Mouse (Mus musculus) cerebellum, adult 9-10 months (tissue): ENCODE measurements around the gene Cacna2d1.

Experiments
- DNase-seq: peaks from one replicate; pipeline ENCODE4 v3.0.0; 2022

The Cacna2d1 gene

DNA sequence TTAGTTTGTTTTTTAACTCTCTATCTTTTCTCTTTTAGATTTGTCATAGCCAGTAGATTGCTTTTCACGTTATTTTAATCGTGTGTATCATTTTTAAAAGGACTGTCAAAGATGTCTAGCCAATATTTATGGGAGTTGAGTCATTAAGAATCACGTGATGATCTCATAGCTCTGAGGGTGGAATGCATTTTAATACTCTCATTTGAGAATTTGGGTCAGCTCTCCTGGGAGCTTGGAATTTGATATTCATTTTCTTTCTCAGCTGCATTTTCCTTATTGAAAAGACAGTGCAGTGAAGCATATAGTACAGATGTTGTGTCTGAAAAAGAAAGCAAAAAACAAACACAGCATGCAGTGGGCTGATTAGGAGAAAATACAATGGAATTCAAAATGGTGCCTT, 129.5 kb downstream of the Cacna2d1 start:
- no peak for DNase-seq

DNA sequence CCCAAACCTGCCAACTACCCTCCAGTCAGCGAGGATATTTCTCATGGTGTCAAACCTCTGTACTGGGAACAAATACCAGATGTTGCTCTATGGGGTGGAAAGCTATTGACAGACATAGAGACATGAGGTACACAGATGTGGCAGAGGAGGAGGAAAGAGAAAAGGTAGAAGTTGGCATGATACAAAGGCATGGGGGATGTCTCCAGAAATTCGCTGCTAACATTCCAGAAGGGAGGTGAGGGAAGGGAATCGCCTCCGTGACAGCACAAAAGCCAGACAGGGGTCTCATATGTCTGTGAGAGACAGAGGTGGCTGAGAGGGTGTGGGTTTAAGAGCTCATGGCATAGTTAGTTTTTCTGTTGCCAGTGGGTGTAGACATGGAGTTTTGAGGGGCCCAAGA, 131.3 kb downstream of the Cacna2d1 start:
- no peak for DNase-seq

DNA sequence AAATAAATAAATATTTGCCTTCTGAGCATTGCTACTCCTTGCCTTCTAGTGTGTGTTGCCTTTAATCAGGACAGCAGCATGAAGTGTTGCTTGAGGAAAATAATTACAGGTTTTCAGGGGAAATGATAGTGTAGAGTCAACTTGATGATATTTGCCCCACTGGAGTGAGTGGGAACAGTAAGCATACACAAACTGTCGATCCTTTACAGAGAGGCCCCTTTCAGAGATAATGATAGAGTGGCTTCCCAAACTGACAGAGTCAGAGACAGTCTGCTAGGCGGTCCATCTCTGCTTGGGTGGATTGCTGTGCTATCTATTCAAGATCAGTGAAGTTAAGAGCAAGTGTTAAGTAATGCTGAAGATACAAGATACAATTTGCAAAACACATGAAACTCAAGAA, 147.8 kb downstream of the Cacna2d1 start:
- no peak for DNase-seq

DNA sequence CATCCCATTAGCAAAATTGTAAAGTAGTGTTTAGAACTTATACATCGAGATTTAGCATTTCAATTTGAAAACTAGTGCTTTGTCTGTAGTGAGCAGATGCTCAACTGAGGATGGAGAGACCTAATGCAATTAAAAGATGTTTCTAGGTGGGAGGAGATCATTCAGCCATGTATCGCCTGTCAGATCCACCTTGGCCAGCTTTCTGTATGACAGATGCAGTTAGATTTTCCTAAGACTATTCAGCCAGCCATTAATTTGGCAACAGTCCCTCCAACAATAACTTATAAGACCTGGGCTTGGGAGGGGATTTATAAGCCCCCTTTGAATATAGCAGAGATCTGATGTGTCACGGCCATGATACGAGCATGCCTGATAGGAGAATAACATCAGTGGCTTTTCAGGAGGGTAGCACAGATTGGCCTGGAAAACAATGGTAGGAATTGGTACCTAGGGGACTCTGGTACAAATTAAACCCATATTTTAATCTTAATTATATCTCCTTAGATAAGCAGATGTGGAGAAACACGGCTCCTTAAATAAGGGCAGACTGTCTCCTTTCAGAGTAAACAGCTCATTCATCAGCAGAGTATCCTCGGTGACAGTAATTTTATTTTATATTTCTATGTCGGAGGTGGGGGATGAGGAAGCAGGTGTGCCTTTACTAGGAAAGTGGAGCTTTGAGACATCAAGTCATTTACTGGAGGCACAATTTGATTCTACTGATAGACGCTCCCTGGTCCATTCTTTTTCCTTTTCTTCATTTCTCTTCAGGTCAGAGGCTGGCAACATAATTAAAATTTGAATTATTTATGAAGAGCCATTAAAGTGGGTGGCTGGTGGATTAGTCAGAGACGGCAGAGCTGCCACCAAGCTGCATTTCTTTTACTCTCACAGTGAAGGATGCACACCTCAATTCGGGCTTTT, 152.8 kb downstream of the Cacna2d1 start:
- peak; percentile 34 for DNase-seq

DNA sequence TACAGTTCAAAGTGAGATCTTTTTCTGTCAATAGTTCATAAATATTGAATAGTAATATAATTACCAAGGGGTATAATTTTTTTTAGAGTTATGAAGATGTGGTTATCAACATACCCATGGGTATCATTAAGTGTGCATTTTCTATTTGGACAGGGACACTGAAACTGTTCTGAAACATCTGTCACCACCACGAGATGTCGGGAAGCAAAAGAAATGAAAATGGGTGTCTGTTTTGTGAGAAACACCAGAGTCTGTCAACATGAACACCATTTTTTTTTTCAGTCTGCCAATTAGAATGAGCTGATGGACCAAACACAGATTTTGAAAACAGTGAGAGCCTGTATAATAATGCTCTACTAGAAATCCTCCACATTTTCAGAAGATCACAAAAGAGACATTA, 153.5 kb downstream of the Cacna2d1 start:
- DNase-seq = no peak

DNA sequence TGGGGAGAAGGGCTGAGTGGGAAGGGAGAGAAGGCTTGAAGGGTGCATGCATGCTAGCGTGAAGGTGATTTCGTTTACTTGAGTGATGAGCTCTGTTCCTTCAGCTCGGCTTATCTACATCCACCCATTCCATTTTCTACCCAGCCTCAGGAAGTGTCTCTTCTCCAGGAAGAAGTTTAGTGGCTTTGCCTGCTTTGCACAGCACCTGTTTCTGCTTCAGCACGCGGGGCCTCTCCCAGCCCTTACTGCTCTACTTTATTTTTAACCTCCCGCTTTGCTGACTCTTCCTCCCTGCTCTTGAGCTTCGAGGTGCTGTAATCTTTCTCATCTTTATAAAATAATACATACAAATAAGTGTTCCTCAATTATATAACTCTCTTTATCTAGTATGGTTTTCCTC, 158.0 kb downstream of the Cacna2d1 start:
- no peak for DNase-seq

DNA sequence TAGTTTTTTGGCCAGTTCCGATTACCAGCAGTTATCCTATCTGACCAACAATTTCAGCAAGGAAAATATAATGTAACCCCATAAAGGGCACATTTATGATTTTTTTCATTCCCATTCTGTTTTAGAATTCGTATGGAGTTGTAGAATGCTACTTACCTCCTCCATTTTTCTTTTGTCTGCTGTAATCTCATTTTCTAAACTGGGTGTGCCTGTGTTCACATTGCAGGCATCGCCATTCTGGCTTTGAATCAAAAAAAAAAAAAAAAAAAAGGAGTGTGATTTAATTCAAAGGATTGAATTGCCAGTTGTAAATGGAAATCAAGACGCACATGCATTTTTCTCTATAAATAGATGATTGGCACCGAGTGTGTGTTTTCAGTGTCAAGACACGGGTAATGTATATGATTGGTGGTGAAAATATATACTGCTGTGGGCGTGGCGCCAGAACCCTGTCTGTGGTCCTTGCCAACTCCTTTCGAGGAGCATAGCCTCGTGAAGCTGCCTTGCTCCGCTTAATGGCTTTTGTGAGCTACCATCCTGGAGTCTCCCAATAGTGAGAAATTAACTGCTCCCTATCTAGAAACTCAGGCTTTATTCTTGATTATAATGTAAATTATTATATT, 158.7 kb downstream of the Cacna2d1 start:
- DNase-seq = peak; percentile 61

DNA sequence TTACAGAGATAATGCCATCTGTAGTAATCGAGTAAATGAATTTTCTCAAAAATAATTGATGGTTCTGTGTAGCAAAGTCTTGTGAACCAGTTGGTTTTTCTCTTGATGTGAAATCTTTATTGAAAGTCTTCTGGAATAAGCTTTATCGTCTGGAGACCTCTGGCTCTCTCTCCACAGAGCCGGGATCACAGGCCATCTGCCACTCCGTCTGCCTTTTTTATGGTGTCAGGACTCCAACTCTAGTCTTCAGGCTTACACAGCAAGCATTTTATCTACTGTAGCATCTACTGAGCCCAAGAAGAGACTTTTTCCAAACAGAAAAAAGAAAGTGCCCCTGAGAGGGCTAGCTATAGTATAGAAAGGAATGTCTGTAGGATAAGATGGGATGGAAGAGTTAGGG, 160.9 kb downstream of the Cacna2d1 start:
- DNase-seq = peak; percentile 82

DNA sequence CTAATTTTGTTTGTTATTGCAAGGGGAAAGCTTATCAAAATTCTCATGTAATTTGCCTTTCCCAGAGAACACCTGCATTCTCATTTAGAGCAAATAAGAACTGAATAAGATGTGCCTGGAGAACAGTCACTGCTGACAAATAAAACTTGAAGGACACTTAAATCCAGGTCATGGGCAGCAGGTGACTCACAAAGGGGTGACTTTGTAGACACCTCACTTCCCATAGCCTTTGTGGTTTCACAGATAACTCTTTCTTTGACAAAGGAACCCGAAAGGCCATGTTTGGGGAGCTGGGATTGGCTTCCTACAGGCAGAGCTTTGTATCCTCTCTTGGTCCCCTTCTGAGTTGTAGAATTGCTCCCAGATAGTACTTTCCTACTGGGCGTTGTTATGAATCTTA, 164.3 kb downstream of the Cacna2d1 start:
- DNase-seq = no peak

DNA sequence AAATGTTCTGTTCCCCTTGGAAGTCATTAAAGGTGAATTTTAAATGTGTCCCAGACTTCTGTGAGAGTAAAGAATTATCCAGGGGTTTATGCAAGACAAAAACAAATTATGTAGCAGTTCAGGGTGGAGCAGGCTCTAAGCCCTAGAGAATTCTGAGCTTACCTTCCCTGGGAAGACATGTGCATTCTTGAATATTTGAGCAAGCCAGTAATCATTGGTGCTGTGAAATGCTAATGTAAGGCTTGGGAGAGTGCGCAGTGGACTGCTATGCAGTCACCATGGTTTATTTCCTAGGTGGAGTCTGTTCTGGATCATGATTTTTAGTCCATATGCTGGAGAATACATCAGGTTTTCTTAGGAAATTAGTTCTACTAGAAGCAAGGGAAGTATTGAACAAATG, 167.3 kb downstream of the Cacna2d1 start:
- no peak for DNase-seq

DNA sequence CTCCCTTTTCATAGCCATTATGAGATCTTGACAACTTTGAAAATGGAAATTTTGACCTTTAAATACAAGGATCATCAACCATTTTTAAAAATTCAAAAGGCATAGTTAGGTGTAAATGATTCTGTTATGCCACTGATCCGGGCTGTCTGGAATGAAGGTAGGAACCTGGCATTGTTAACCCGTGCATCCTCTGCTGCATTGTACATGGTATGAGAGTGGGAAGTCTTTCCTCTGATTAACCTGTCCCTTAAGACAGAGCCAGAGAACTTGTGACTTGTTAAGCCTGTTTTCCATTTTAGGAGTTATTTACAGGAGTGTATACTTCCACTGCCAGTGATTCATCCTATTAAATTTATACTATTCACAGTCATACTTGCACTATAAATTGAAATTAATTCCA, 171.2 kb downstream of the Cacna2d1 start:
- DNase-seq = no peak

DNA sequence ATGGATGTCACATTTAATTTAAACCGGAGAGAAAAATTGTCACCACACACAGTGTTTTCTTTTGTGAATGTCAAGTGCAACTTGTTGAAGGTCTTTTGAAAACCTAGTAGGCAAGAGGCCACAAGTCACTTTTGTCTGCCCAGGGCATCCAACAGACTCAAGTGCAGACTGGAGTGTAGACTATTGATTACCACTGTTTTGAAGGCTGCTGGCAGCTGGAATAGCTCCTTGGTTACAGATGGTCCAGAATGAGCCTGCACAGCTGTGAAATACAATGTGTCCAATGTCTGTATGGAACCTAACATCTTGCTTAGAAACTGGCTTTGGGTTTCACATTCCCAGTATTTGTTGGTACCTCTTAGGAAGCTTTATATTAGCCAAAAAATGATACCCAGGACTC, 176.2 kb downstream of the Cacna2d1 start:
- no peak for DNase-seq

DNA sequence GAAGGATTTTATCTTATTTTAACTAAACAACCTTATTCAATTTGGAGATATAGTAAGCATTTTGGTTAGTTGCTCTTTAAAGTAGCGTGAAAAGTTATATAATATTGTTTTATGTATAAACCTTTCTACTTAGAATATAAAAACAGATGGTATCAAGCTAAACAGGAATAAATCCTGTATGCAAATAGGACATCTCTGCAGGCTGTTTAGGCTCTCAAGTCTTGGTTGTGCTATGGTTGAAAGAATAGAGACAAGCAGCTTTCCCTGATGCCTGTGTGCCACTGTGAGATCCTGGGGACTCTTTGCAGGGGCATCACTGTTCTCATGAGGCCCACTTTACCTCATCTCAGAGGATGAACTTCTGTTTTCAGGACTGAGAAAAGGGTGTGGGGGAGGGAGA, 179.4 kb downstream of the Cacna2d1 start:
- no peak for DNase-seq

DNA sequence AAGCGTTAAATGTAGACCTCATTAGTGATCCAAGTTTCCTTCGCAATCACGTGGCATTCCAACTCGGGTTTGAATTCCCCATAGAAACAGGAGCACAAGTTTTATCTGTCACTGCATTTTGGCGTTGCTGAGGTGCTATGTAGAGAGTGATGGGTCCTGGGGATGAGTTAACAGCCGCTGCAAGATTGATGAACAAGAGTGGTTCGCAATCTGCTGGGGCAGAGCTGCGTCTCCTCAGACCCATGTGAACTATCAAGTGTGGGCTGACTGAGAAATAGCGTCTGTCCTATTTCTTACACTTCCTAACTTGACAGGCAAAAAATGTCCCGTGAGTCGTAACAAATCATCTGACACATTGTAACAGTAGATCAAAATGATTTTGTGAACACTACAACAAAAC, 186.8 kb downstream of the Cacna2d1 start:
- no peak for DNase-seq

DNA sequence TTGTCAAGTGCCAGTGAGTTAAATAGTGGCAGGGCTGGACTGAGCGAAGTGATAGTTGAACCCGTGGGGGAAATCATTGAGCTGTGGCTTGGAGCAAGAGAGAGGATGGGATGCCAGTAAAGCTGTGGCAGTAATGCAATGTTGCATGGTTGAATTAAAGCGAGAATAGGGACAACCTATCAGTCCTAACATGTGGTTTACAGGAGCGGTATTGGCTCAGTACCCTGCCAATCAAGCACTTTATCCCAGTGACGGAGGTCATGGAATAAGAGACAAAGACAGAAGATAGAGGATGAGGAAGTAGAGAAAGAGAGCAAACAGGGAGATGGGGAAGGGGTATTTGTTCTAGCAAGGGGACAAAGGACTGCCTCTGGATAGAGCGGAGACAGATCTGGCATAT, 187.6 kb downstream of the Cacna2d1 start:
- no peak for DNase-seq

DNA sequence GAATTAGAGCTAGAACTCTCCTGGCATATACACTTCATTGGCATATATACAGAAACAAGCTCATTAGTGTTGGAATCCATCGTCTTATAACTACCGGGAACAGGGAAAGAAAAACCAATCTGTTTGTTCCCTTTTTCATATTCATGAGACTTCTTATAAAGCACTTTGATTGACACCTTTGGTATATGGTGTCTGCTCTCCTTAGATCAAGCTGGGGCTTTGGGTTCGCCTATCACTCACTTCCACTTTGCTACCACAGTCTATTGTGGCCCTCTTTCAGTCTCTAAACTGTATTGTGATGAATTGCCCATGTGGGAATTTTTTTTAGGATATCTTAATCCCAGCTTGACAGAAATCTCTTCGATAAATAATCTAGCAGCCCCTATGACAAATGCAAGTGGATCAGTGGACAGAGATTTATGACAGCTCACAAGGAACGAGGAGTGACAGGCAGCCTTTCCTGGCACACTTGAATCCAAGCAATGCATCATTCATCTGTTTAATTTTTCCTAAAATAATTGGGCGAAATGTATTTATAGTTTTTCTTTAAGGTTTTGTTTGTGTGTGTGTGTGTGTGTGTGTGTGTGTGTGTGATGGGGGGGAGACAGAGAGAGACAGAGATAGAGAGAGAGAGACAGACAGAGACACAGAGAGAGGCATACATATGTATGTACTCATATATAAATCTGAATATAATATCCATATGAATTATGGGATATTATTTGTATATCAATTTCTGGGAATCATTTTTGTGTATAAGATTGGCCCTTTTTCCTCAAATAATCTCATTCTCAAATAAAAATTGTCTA, 200.0 kb downstream of the Cacna2d1 start:
- no peak for DNase-seq

DNA sequence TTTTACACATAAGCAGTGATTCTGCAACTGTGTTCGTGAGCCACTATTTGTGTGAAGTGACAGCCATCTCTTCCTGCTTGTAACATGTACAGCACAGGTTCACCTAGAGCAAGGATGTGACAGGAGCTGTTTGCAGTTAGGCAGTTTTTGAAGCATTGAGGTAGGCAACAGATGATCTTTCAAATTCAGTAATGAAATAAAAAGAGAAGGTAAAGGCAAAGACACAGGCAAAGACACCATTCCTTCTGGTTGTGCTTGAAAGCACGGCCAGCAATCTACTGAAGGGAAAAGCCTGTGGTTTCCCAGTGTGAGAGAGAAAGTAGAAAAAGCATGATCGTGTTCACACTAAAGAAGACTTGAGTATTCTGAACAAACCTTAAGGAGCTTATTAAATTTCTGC, 201.5 kb downstream of the Cacna2d1 start:
- DNase-seq = no peak

DNA sequence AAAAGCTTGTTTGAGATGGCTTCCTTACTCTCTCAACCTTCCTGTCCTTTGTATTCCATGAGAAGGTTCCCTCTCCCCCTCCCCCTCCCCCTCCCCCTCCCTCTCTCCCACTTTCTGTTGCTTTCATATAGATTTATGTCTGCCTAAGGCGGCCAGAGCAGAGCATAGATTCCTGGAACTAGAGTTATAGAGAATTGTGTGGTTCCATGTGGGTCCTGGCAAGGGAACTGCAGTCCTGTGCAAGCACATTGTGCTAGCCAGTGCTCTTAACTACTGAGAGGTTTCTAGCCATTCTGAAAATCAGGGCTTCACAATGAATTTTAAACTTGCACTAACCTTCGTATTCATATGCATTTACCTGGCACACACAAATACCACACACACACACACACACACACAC, 202.3 kb downstream of the Cacna2d1 start:
- DNase-seq = no peak

DNA sequence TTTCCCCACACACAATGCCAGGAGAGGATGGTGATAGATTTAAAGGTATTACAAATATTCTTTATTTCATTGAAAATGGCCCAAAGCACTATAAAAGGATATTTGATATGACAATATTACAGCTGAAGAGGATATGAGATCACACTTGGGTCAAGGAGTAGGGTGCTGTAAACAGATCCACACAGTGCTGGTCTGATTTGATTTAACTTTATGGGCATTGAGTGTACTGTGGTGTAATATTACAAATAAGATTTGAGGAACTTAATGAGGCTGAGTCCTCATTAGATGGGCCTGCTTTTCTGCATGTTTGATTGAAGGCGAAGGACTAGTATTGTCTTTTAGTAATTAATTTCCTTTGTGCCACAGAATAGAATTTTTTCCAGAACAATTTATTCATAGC, 212.1 kb downstream of the Cacna2d1 start:
- no peak for DNase-seq

DNA sequence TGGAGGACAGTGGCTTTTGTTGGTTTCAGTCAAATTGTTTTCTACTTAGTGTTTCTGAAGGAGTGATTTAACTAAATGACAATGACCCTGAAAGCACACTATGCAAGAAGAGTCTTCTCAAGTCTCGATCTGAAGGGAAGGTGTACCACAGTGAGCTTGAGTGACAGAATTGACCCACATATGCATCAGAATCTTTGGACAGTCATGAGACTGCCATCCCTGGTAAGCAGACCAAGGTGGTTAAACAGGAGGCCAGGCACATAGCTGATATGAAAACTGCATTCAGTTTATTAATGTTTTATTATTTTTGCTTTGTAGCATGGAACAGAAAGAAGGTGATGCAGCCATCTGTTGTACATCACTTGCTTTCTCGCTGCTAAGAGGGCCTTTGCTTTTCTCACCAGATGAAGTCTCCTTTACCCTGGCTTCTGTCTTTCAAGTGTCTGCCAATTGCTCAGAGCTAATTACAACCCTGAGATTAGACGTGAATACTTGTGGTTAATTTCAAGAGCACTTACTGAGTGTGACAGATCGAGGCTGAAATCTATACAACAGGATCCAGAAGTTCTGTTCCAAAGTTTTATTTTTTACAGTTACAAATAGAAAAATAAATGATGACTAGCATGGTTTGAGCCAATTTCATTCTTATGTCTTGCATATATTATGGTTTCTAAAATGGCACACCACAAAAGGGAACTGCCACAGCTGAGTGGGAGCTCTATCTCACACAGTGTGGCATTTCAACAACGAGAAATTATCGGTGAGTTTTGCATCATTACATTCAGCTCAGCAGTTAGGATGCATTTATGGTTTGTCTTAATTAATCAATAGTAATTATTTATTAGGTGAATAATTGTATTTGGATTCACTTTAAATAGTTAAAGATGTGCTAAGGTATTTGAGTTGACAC, 221.1 kb downstream of the Cacna2d1 start:
- DNase-seq = peak; percentile 52

DNA sequence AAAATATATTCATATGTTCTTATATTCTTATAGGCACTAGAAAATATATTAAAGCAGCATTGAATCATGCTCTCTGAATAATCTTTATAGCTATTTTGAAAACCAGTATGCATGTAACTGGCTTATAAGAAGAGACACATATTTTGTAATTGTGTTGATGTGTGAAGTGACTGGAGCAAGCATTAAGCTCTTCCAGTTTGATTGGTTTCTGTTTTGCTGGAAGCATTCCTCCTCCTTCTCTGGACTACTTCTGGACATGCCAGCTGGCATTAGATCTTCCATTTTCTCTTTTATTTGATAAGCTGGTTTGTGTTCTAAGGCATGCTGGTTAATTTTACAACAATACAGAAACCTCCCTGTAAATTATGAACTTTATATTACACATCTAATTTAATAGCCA, 228.8 kb downstream of the Cacna2d1 start:
- DNase-seq = no peak

DNA sequence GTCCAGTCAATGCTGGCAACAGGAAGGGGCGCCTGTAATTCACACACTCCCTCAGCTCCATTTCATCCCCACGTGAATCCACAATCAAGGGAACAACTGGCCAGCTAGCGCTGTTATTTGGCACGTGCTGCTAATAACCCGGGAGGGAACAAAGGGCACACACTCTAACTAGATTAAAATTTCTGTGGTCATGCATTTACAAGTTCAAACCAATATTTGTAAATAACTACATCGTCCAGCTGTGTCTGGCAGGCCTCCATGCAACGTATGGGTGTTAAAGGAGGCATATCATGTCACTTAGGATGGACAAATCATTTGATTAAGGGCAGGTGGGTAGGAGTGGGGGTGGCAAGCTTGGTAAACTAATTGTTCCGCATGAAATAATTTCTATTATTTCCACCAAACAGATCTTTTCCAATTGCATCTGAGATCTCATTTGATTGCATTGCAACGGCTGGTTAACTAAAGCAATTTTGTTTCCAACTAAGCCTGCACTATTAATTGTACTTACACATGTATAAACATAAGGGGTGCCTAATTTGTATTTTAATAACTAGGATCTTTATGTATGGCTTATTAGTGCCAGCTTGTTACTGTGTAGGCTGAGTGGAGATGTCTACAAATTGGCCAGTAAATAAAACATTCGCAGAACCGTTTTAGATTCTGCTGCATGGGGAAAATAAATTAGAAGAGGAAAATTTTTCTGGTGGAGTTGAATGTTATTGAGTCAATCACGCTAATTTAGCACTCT, 231.8 kb downstream of the Cacna2d1 start:
- no peak for DNase-seq
